Mouse (Mus musculus): Measurements from ENCODE around the gene Hacl1. TPM values are rescaled to one million over a fixed set of nuclear protein-coding genes. Genes with fewer than 3 reads are reported as not detected.

Hacl1 gene
- polyA plus RNA-seq, 1 experiment, result 19.6 TPM

GRCm38 (mm10) chr14:31572561-31573175 lies 68.4 kb downstream of the Hacl1 start:
- WGBS, result 51% methylated on average over 9 of the region's 9 CpGs
- TF ChIP-seq POLR2A (IDR thresholded peaks at IDR 0.05; ENCODE audit: borderline replicate concordance, control insufficient read depth, low read depth, low read length) (no peak), CTCF (IDR thresholded peaks at IDR 0.05; ENCODE audit: control insufficient read depth, insufficient read depth, low read length) (no peak)
- Histone ChIP-seq H3K4me3 (replicated peaks; ENCODE audit: control insufficient read depth, low read depth, low read length) (no peak overlapping the region), H3K4me1 (ENCODE audit: control insufficient read depth, insufficient read depth, low read length) (peaks cover 3% of the 10 kb centered on the region), H3K27ac (ENCODE audit: control insufficient read depth, insufficient read depth, low read depth, low read length, poor library complexity) (no peak overlapping the region)

DNA sequence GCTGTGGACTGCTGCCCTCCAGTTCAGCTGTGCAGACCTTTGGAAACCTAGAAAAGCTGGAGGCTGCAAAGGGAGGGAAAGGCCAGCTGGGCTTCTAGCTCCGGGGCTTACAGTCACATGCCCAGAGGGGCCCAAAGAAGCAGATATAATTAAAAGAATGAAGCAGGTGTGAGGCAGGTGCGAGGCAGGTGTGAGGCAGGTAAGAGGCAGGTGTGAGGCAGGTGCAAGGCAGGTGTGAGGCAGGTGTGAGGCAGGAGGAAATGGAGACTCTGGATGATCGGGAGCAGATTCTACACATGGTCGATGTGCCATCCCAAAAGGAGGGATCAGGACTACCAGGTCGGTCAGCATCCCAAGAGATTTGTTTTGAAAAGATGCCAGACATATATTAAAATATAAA lies 69.7 kb downstream of the Hacl1 start:
- Histone ChIP-seq H3K4me1 (ENCODE audit: control insufficient read depth, insufficient read depth, low read length) (peaks cover 2% of the 10 kb centered on the region), H3K27ac (ENCODE audit: control insufficient read depth, insufficient read depth, low read depth, low read length, poor library complexity) (no peak overlapping the region), H3K4me3 (replicated peaks; ENCODE audit: control insufficient read depth, low read depth, low read length) (no peak overlapping the region)
- TF ChIP-seq CTCF (IDR thresholded peaks at IDR 0.05; ENCODE audit: control insufficient read depth, insufficient read depth, low read length) (no peak), POLR2A (IDR thresholded peaks at IDR 0.05; ENCODE audit: borderline replicate concordance, control insufficient read depth, low read depth, low read length) (no peak)
- WGBS, result 87% methylated on average over 5 of the region's 5 CpGs

DNA sequence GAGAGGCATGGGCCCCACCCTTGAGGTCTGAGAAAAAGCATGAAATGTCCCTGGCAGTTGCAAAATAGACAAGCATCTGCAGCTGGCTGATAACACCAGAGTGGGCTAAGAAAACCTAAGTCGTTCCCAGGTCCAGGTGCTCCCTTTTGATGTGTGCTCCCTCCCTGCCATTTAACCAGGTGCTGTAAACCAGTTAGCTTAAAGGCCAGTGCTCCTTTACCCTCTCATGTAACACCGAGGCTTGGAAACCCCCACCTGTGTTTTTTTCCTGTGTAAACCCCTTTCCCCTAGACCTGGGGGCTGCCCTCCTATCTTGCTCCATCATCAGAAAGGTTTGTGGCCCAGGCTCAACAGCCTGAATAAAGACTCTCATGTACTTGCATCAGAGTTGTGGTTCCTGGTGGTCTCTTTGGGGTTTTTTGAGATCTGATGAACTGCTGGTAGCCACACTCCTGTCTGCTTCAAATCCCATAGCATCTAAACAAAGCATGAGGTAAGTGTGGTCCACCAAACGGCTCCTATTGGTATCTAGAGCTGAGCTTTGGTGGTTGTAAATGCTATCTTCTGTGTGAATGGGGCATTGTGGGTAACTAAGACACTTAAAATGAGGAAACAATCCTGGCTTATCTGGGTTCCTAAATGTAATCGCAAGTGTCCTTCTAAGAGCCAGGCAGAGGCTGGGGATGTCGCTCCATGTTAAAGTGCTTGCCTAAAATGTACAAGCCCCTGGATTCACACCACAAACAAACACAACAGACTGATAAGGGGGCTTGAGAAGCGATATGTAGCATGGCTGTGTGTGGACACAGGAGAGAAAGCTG lies 70.7 kb downstream of the Hacl1 start:
- TF ChIP-seq CTCF (IDR thresholded peaks at IDR 0.05; ENCODE audit: control insufficient read depth, insufficient read depth, low read length), result no peak
- no peak for TF ChIP-seq POLR2A (IDR thresholded peaks at IDR 0.05; ENCODE audit: borderline replicate concordance, control insufficient read depth, low read depth, low read length)
- Histone ChIP-seq H3K27ac (ENCODE audit: control insufficient read depth, insufficient read depth, low read depth, low read length, poor library complexity) (no peak overlapping the region), H3K4me1 (ENCODE audit: control insufficient read depth, insufficient read depth, low read length) (peaks cover 1% of the 10 kb centered on the region), H3K4me3 (replicated peaks; ENCODE audit: control insufficient read depth, low read depth, low read length) (no peak overlapping the region)
- WGBS, result 27% methylated on average over 6 of the region's 6 CpGs

- Histone ChIP-seq H3K27ac (ENCODE audit: control insufficient read depth, insufficient read depth, low read depth, low read length, poor library complexity) (no peak overlapping the region), H3K4me1 (ENCODE audit: control insufficient read depth, insufficient read depth, low read length) (peaks cover 1% of the 10 kb centered on the region), H3K4me3 (replicated peaks; ENCODE audit: control insufficient read depth, low read depth, low read length) (no peak overlapping the region)
- WGBS, result 3% methylated on average over 7 of the region's 7 CpGs
- TF ChIP-seq POLR2A (IDR thresholded peaks at IDR 0.05; ENCODE audit: borderline replicate concordance, control insufficient read depth, low read depth, low read length) (no peak), CTCF (IDR thresholded peaks at IDR 0.05; ENCODE audit: control insufficient read depth, insufficient read depth, low read length) (no peak)
These were observed 71.9 kb downstream of the Hacl1 start for GRCm38 (mm10) chr14:31569151-31569631.

DNA sequence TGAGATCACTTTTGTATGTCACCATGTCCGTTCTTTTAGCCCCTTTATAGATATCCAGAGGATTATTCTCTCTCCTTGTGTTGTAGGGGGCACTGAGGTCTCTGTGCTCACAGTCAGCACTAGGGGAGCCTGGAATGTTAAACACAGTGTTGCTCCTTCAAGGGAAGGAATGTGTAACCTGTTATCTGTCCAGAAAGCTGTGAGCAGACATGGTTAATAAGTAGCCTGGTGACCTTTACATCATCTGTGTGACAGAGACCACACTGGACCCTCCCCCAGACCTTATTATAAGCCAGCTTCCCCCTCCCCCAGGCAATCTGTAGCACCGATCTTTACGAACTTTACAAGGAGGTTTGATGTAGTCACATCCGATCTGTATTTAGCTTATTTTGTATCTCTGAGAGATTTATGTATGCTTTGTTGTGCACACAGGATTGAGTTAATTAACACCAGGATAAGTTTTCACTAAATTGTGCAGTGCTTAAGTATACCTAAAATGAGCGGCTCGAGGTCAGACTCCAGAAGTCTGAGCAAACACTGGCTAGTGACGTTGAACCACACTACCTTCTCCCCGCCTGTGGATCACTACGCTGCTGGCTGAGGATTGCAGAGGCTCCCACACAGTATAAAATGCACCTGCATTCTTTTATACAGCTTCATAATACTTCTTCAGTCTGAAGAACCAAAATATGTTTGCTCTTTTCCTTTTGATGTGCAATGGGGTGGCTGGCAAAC lies 75.4 kb downstream of the Hacl1 start:
- Histone ChIP-seq H3K4me3 (replicated peaks; ENCODE audit: control insufficient read depth, low read depth, low read length) (no peak overlapping the region), H3K4me1 (ENCODE audit: control insufficient read depth, insufficient read depth, low read length) (peaks cover 1% of the 10 kb centered on the region), H3K27ac (ENCODE audit: control insufficient read depth, insufficient read depth, low read depth, low read length, poor library complexity) (no peak overlapping the region)
- 87% methylated on average over 9 of the region's 9 CpGs for WGBS
- TF ChIP-seq CTCF (IDR thresholded peaks at IDR 0.05; ENCODE audit: control insufficient read depth, insufficient read depth, low read length), result no peak
- no peak for TF ChIP-seq POLR2A (IDR thresholded peaks at IDR 0.05; ENCODE audit: borderline replicate concordance, control insufficient read depth, low read depth, low read length)

- WGBS, result 83% methylated on average over 6 of the region's 6 CpGs
- no peak overlapping the region for H3K27ac ChIP-seq (ENCODE audit: control insufficient read depth, insufficient read depth, low read depth, low read length, poor library complexity)
- H3K4me3 ChIP-seq (replicated peaks; ENCODE audit: control insufficient read depth, low read depth, low read length), result no peak overlapping the region
- peaks cover 1% of the 10 kb centered on the region for H3K4me1 ChIP-seq (ENCODE audit: control insufficient read depth, insufficient read depth, low read length)
- no peak for TF ChIP-seq CTCF (IDR thresholded peaks at IDR 0.05; ENCODE audit: control insufficient read depth, insufficient read depth, low read length)
- TF ChIP-seq POLR2A (IDR thresholded peaks at IDR 0.05; ENCODE audit: borderline replicate concordance, control insufficient read depth, low read depth, low read length), result no peak
These were observed 76.5 kb downstream of the Hacl1 start for GRCm38 (mm10) chr14:31564452-31565179.

DNA sequence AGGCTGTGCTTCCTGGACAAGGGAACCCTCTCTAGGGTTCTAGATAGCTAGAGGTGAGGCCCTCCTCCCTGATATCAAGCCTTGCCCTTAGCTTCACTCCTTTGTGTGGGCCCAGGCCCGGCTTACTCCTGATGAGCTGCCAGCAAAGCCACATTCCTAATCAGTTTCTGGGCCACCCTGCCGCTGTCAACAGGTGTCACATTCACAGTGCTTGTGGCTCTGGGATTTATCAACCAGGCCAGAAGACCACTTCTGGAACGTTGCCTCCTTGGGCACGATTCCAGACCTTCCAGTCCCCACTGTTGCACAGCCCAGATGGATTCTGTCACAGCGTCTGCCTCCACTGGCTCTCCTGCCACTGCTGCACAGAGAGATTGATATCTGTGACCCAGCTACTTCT lies 80.2 kb downstream of the Hacl1 start:
- Histone ChIP-seq H3K27ac (ENCODE audit: control insufficient read depth, insufficient read depth, low read depth, low read length, poor library complexity) (no peak overlapping the region), H3K4me3 (replicated peaks; ENCODE audit: control insufficient read depth, low read depth, low read length) (no peak overlapping the region), H3K4me1 (ENCODE audit: control insufficient read depth, insufficient read depth, low read length) (no peaks in the 10 kb centered on the region)
- 33% methylated on average over 5 of the region's 5 CpGs for WGBS
- no peak for TF ChIP-seq POLR2A (IDR thresholded peaks at IDR 0.05; ENCODE audit: borderline replicate concordance, control insufficient read depth, low read depth, low read length)
- no peak for TF ChIP-seq CTCF (IDR thresholded peaks at IDR 0.05; ENCODE audit: control insufficient read depth, insufficient read depth, low read length)
